Mouse (Mus musculus) frontal cortex, postnatal 36 days (tissue): ENCODE measurements around the gene Gfer.

ENCODE experiments used
- DNase-seq, 2 experiments: peaks; one replicate each; pipeline ENCODE4 v3.0.0; 2022; ENCODE audit warnings: low spot score in 2 of 2

The Gfer gene

DNA sequence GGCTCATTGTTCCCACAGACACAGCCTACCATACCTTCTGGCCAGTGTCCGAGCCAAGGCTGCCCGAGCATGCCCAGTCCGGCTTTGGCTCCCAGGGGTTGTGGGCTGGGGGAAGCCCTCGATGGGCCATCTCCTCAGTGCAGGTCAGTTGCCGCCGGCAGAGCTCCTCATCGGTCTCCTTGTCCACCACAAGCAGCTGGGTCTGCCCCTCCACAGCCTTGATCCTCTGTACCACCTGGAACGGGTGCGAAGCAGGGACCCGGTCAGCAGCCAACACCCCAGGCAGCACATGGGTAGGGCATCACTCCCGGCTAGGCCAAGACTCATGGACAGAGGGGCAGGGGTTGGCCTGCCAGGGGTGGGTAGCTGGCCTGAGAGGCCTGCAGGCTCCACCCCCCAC is 48.5 kb downstream of the Gfer start:
- DNase-seq: no peak

DNA sequence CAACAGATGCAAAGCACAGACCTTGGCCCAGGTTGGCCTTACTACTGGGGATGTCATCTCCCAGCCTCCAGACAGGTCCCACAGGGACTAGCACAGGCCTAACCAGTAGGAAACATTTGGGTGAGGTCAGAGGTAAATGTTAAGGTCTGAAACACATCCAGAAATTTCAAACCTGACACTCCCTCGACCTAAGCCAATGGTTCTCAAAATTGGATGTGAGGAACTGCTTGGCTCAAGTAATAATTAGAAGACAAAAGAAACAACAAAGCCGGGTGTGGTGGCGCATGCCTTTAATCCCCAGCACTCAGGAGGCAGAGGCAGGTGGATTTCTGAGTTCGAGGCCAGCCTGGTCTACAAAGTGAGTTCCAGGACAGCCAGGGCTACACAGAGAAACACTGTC is 49.6 kb downstream of the Gfer start:
- DNase-seq: no peak

DNA sequence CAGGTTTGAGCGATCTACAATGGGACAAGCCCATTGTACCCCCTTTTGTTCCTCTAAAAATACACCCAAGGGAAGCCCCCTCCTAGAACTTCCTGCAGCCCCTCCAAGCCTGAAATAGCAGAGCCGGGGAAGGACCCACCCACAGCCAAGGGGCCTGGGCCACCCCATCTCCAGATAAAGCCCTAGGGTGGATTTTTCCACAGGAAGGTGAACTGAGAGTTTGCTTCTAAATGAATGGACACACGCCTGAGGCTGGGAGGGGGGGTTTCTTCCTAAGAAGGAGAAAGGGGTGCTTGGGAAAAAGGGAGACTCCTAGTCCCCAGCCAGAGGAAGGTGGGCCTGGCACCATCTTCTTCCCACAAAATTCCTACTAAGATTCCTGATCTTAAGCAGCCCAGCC is 50.0 kb downstream of the Gfer start:
- DNase-seq: no peak

GRCm38 (mm10) chr17:24644875-24645721 is 50.9 kb downstream of the Gfer start:
- no peak for DNase-seq

GRCm38 (mm10) chr17:24644030-24644715 is 51.8 kb downstream of the Gfer start:
- no peak for DNase-seq
